ENCODE assay signal across 9 mouse cellular contexts in the genomic region with DNA sequence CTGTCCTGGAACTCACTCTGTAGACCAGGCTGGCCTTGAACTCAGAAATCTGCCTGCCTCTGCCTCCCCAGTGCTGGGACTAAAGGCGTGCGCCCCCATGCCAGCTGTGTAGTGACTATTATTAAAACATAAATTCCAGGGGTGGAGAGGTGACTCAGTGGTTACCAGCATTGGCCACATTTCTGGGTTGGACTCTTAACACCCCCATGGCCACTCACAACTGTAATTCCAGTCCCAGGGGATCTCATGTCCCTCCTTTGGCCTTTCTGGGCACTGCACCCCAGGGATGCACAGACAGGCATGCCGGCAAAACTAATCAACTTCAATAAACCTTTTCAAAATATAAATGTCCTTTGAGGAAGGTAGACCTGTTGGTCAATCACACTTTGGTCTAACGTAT. TPM values are rescaled to one million over a fixed set of nuclear protein-coding genes. Genes with fewer than 3 reads are reported as not detected.
A peak's percentile ranks its signal among the peaks of the same experiment; 100 is the strongest.
DNase-seq lines count a peak whose midpoint lies in the region; ATAC-seq and TF ChIP-seq lines count a peak whose summit lies in the region.
"Had no signal": no experiment of that assay in that cellular context is flagged by ENCODE, and none has a peak within 500 bp of the region (broad histone marks: within the 10 kb centered on the region; RNA-seq: fewer than 3 reads in every experiment).

No protein-coding gene starts in this region.

- ATAC-seq in CD4-positive, CD25-positive, alpha-beta regulatory T cell, adult 4 months: no peak
- no peak for ATAC-seq in neural tube, embryonic 11.5 days (ENCODE audit: insufficient read depth, low FRiP score, low TSS enrichment)
- ATAC-seq in liver, embryonic 14.5 days (ENCODE audit: insufficient read depth): no peak

- TF ChIP-seq EP300 in liver, embryonic 14.5 days (IDR thresholded peaks at IDR 0.05; ENCODE audit: low read depth): no peak

- 92% methylated on average over 4 of the region's 4 CpGs for WGBS in neural tube, embryonic 11.5 days
- 82% methylated on average over 4 of the region's 4 CpGs for WGBS in liver, embryonic 14.5 days (ENCODE audit: insufficient replicate concordance)

- H3K9ac ChIP-seq in neural tube, embryonic 11.5 days (ENCODE audit: low read length): peak overlapping the region; percentile 18; the same call in 1 of the 2 replicates
- peak overlapping the region; percentile 32; the same call in 1 of the 2 replicates for H3K9ac ChIP-seq in liver, embryonic 14.5 days (replicated peaks)

- H3K9me3 ChIP-seq in neural tube, embryonic 11.5 days (ENCODE audit: control insufficient read depth, low read length): no peaks in the 10 kb centered on the region
- H3K9me3 ChIP-seq in liver, embryonic 14.5 days (ENCODE audit: control insufficient read depth, low read length): no peaks in the 10 kb centered on the region

- intact Hi-C loops in left cerebral cortex, postnatal 10 days (cut with DNase I): loop anchor here (5.0 kb wide), 2 partner anchors 86 to 101 kb away; a partner anchor contains a TSS

- peak overlapping the region; percentile 92; the same call in 1 of the 2 replicates for H3K4me3 ChIP-seq in neural tube, embryonic 11.5 days (ENCODE audit: low read depth, low read length)
- H3K4me3 ChIP-seq in liver, embryonic 14.5 days (ENCODE audit: insufficient read depth in 1 of 2, low read depth in 2 of 2, low read length in 2 of 2): peak overlapping the region; percentile 36 to 78

- peak overlapping the region; percentile 75 for H3K4me2 ChIP-seq in neural tube, embryonic 11.5 days (ENCODE audit: low read depth)
- peak overlapping the region; percentile 84 for H3K4me2 ChIP-seq in liver, embryonic 14.5 days (ENCODE audit: low read depth)

- peak; percentile 35; the same call in 1 of the 2 replicates for TF ChIP-seq CTCF in liver, embryonic 14.5 days (IDR thresholded peaks at IDR 0.05; ENCODE audit: low read depth)

- H3K27me3 ChIP-seq in neural tube, embryonic 11.5 days (ENCODE audit: control insufficient read depth, insufficient read depth, low read length): no peaks in the 10 kb centered on the region
- H3K27me3 ChIP-seq in liver, embryonic 14.5 days (ENCODE audit: control insufficient read depth, insufficient read depth, low read length): no peaks in the 10 kb centered on the region

- peaks cover 6% of the 10 kb centered on the region for H3K36me3 ChIP-seq in neural tube, embryonic 11.5 days (ENCODE audit: control insufficient read depth, insufficient read depth, low read length)
- peaks cover 25% of the 10 kb centered on the region for H3K36me3 ChIP-seq in liver, embryonic 14.5 days (replicated peaks; ENCODE audit: control insufficient read depth, insufficient read depth, low read depth)

- DNase-seq in CD4-positive, CD25-positive, alpha-beta regulatory T cell, adult 2 months (ENCODE audit: low read depth, low spot score): peak; percentile 19
- DNase-seq in neural tube, embryonic 11.5 days (ENCODE audit: low spot score): no peak
- no peak for DNase-seq in neural tube, embryonic 10.5 days (ENCODE audit: extremely low spot score, low spot score)
- no peak for DNase-seq in liver, embryonic 14.5 days (ENCODE audit: low read depth in 3 of 3, low spot score in 3 of 3)
- DNase-seq in left cerebral cortex, postnatal 10 days (ENCODE audit: extremely low spot score in 1 of 2, low spot score in 2 of 2): no peak
- DNase-seq in left cerebral cortex, adult 8-10 months (ENCODE audit: low spot score in 2 of 2): no peak
- DNase-seq in spleen, adult 12 weeks (ENCODE audit: low spot score): no peak
- DNase-seq: thymus, adult 2 months had no signal

- peaks cover 5% of the 10 kb centered on the region; the same call in 1 of the 2 replicates for H3K4me1 ChIP-seq in neural tube, embryonic 11.5 days (ENCODE audit: control insufficient read depth, insufficient read depth, low read length)
- peaks cover 38 to 39% of the 10 kb centered on the region in 2 experiments for H3K4me1 ChIP-seq in liver, embryonic 14.5 days (replicated peaks; ENCODE audit: control insufficient read depth in 2 of 2, insufficient read depth in 2 of 2, low read length in 1 of 2)

- no peak overlapping the region for H3K27ac ChIP-seq in neural tube, embryonic 11.5 days (ENCODE audit: low read depth, low read length)
- peak overlapping the region; percentile 34 for H3K27ac ChIP-seq in liver, embryonic 14.5 days

RNA-seq across cellular contexts. Expression of a gene that starts 1.8 kb away (rescaled TPM):
- 10 to 100 TPM; 12.2 to 14.3 TPM for polyA plus RNA-seq in CD4-positive, CD25-positive, alpha-beta regulatory T cell, adult 4 months (2017; shearing (Covaris generic))
- polyA plus RNA-seq in neural tube, embryonic 11.5 days (2014; fragmentation: Nextera tagmentation; extraction: Ambion mirVana): 251 and 253 TPM in 2 replicates
- 28.8 and 43.4 TPM in 2 replicates for polyA plus RNA-seq in liver, embryonic 14.5 days (2012; rRNA removed)
- polyA plus RNA-seq in liver, embryonic 14.5 days (2014; fragmentation: Nextera tagmentation; extraction: Ambion mirVana): 84.9 and 92.3 TPM in 2 replicates
- 100 to 1,000 TPM; 140 to 143 TPM for total RNA-seq in left cerebral cortex, postnatal 10 days (2021)
- 100 to 1,000 TPM; 126 to 141 (median 133) TPM for total RNA-seq in left cerebral cortex, adult 8-10 months (2022)

RNA-seq across cellular contexts. Expression of a gene that starts 57.3 kb away (rescaled TPM):
- polyA plus RNA-seq in CD4-positive, CD25-positive, alpha-beta regulatory T cell, adult 4 months (2017; shearing (Covaris generic)): 10 to 100 TPM; 15.1 to 20.3 TPM
- polyA plus RNA-seq in neural tube, embryonic 11.5 days (2014; fragmentation: Nextera tagmentation; extraction: Ambion mirVana): 1.7 and 2.7 TPM in 2 replicates
- 0.26 and 3.3 TPM in 2 replicates for polyA plus RNA-seq in liver, embryonic 14.5 days (2012; rRNA removed)
- 1.9 and 3.6 TPM in 2 replicates for polyA plus RNA-seq in liver, embryonic 14.5 days (2014; fragmentation: Nextera tagmentation; extraction: Ambion mirVana)
- total RNA-seq in left cerebral cortex, postnatal 10 days (2021): 10 to 100 TPM; 15.0 to 16.7 TPM
- total RNA-seq in left cerebral cortex, adult 8-10 months (2022): 10 to 100 TPM; 21.8 to 23.6 (median 22.9) TPM

RNA-seq across cellular contexts. Expression of a gene that starts 58.7 kb away (rescaled TPM):
- polyA plus RNA-seq in CD4-positive, CD25-positive, alpha-beta regulatory T cell, adult 4 months (2017; shearing (Covaris generic)): 100 to 1,000 TPM; 163 to 169 TPM
- polyA plus RNA-seq in neural tube, embryonic 11.5 days (2014; fragmentation: Nextera tagmentation; extraction: Ambion mirVana): 80.3 and 82.1 TPM in 2 replicates
- 5.2 and 11.1 TPM in 2 replicates for polyA plus RNA-seq in liver, embryonic 14.5 days (2012; rRNA removed)
- polyA plus RNA-seq in liver, embryonic 14.5 days (2014; fragmentation: Nextera tagmentation; extraction: Ambion mirVana): 33.7 and 35.4 TPM in 2 replicates
- 10 to 100 TPM; 38.2 to 40.8 TPM for total RNA-seq in left cerebral cortex, postnatal 10 days (2021)
- total RNA-seq in left cerebral cortex, adult 8-10 months (2022): 10 to 100 TPM; 43.7 to 46.5 (median 45.8) TPM
